Mouse (Mus musculus) MN1 (cell line): Measurements from ENCODE around the gene Rnf19b.
A peak's percentile ranks its signal among the peaks of the same experiment; 100 is the strongest.

Experiments
- DNase-seq: peaks from one replicate; pipeline ENCODE4 v3.0.0-alpha.2; 2016; ENCODE audit warnings: low spot score

Gene Rnf19b

DNA sequence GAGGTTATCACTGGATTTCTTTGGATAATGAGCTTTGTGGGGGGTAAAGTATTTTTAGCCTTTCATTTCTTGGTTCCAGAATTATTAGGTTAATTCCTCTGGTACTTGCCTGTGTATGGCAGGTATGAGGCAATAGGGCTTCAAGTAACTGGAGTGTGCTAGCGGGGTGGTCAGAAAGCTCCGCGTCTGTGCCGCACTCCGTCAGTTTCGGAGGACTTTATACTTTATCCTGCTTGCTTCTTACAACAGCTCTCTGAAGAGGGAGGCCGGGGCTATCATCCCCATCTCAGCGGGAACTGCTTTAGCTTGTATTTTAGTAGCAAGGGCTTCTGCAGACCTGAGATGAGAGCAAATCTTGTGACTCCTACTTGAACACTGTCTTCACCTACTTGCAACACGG lies 21.1 kb downstream of the Rnf19b start:
- no peak for DNase-seq

GRCm38 (mm10) chr4:129081041-129081440 lies 23.0 kb downstream of the Rnf19b start:
- no peak for DNase-seq

DNA sequence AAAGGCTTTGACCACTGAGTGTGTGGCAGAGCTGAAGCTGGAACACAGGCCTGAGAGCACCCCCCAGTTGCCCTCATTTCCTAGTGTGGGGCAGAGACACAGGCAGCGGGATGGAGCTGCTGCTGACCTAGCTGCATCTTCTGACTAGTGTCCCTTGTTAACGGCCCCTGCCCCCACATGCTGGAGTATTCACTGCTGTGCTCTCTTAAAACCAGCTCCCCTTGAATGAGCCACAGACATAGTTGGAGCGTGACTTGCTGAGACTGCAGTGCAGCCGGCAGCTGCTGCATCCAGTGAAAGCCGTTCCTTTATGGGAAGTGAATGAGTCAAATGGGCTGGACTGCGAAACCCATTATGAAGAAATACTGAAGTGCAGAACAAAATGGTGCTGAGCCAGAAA lies 23.4 kb downstream of the Rnf19b start:
- no peak for DNase-seq

- DNase-seq = no peak
Measured at GRCm38 (mm10) chr4:129081939-129082338, 23.9 kb downstream of the Rnf19b start.

DNA sequence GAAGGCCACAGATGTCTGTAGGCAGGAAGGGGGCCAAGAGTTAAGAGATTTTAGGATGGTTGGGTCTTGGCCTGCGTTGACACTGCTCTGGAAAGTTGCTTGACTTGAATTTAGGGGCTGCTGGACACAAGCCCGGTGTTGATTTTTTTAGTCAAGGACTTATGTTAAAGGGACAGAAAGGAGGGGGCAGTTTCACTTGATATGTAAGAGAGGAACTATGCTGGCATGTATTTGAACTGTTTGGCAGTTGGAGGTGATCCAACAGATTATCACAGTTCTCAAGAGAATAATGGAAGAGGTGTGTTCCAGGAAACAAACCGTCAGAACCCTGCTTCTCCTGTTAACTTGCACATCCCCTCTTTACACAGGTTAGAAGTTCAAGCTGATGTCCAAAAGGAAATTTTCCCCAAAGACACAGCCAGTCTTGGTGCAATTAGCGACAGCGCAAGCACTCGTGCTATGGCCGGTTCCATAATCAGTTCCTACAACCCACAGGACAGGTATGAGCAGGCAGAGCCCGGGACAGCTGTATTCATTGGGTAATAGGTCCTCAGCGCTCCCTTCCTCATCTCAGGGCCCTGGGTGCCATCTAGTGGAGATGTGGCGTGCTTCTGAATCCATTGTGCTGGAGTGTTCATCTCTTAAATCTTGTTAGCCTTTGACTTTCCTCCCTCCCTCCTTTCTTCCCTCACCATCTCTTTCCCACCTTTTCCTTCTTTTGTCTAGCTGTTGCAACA lies 24.5 kb downstream of the Rnf19b start:
- peak; percentile 87 for DNase-seq

- DNase-seq = no peak
Measured at GRCm38 (mm10) chr4:129084896-129085295, 26.8 kb downstream of the Rnf19b start.

DNA sequence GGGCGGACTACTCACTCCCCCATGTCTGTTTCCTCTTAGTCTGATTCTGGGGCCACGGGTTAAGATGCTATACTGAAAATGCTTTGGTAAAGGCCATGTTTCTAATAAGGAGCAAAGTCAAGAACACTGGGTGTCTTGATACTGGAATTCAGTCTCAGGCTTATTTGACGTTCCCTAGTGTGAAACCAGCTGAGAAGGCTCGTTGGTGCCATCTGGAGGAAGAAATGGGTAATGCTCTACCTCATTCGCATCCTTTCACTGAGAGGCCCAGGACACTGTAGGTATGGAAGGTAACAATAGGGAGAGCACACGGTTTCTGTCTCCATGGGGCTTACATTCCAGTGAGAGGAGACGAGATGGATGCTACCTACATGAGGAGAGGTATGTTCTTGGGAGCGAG lies 28.0 kb downstream of the Rnf19b start:
- DNase-seq = peak; percentile 87

GRCm38 (mm10) chr4:129087850-129088249 lies 29.8 kb downstream of the Rnf19b start:
- DNase-seq = no peak

DNA sequence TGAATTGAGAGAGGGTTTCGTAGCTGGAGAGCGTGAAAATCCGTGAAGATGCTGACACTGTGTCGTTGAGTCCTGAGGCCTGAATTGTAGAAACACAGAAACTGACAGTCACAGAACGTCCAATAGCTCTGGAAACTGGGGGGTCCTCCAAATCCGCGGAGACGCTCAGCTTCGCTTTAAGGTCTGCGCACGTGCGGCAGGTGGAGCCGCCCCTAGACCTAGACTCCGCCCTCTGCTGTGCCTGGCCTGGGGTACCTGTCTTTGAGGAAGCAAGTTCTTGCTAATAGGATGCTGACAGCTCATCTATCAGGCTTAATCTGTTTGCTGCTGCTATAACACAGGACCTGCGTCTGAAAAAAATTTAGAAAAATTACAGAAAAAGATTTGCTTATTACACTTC lies 37.2 kb downstream of the Rnf19b start:
- no peak for DNase-seq

DNA sequence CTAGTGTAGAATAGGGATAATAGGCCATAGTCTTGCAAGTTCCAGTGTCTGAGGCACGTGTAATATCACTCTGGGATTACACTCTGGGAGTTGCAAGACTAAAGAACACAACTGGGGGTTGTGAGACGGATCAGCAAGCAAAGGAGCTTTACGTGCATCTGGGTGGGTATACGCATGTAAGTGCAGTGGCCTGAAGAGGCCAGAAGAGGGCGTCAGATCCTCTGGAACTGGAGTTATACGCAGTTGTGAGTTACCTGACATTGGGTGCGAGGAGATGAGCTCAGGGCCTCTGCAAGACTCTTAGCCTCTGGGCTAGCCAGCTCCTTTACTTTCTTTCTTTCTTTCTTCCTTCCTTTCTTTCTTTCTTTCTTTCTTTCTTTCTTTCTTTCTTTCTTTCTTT lies 38.9 kb downstream of the Rnf19b start:
- no peak for DNase-seq

- DNase-seq = no peak
Measured at GRCm38 (mm10) chr4:129102133-129102829, 44.2 kb downstream of the Rnf19b start.

- DNase-seq = no peak
Measured at GRCm38 (mm10) chr4:129105356-129105755, 47.3 kb downstream of the Rnf19b start, which contains the start of gene Tmem54. Gene Tmem54 (plus strand): TSS chr4:129105548.

DNA sequence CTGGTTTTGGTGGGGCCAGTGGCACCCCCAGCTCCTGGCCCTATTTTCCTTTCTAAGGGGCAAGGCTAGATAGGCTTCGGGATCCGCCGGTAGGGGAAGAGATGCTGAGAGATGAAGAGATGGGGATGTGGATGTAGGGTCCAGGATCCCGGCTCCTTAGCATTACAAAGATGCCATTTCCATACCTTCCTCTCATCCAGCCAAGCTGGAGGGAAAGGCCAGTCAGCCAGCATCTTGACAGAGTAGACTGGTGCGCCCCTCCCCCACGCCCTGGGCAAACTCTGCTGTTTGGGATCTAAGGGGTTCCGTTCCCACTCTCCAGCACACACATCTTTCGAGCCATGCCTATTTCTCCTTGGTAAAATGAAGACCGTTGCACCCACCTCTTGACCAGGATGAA lies 48.0 kb downstream of the Rnf19b start:
- no peak for DNase-seq

DNA sequence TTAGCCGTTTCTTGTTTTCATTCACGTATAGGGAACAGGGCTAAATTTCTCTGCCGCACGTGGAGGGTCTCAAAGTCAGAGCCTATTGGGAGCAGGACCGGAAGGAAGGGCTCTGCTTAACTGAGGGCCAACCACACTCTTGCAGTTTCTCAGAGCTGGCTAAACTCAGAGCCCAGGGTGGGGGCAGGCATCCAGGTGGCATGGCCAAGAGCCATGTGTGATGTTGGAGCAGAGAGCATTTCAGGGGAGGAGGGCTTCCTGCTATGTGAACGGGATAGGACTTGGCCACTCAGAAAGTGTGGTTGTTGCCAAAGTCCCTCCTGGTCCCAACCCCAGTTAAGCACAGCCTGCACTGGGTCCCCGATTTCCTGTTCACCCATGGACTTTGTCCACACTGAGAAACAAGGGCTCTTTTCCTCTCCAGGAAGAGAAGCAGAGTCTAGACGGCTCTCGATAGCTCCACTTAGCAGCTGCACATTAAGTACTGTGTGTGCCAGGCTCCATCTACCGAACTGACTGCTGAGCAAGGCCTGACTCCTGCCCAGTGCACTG lies 49.4 kb downstream of the Rnf19b start:
- no peak for DNase-seq

DNA sequence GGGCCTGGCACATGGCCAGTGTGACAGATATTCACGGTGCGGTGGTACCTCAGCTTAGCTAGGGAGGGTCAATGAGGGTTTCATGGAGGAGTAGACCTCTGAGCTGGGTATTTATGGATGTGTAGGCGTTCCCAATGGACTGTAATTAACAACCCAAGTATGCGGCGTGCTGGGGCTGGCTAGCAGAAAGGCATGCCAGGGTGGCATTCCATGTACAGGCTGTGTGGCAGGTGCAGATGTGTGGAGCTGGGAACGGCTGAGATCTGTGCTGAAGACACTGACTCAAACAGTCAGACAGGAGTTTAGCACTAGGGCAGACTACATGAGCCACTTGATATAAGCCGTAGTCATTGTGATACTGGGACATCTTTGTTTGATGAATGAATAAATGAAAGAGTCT lies 50.6 kb downstream of the Rnf19b start:
- no peak for DNase-seq

- DNase-seq = no peak
Measured at GRCm38 (mm10) chr4:129110804-129111203, 52.7 kb downstream of the Rnf19b start.

DNA sequence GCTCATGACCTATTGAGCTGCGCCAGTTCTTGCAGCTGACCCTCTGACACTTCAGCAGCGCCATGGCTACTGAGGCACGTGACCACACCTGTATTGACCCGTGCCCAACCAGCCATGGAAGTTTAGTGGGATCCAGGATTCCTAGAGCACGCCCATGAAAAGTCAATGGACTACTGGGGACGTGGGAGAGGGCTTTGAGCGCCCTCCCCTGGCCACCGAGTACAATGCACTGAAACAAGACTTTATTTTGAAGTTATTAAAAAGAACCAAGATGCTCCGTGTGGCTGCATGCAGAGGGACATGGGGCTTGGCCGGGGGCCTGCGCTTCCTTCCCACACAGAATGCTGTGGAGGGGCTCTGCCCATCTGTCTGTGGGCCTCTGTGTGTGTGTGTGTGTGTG lies 53.3 kb downstream of the Rnf19b start:
- DNase-seq = peak; percentile 31

DNA sequence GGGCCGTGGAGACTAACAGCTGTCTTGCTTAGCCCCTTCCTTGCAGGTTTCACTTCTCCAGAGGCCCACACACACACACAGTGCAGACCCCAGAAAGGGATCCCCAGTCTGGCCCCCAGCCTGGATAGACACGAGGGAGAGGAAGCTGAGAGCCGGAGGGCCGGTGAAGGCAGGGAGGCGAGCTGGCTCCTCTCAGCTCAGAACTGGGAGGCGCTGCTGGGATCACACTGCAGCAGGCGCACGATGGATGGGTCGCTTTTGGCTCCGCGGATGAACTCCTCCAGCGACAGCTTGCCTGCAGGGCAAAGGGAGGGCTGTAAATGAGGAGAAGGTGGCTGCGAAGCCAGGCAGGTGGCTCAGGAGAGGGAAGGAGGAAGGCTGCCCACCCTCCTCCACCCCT lies 54.2 kb downstream of the Rnf19b start:
- no peak for DNase-seq

GRCm38 (mm10) chr4:129113083-129113988 lies 55.3 kb downstream of the Rnf19b start:
- DNase-seq = peak; percentile 76

DNA sequence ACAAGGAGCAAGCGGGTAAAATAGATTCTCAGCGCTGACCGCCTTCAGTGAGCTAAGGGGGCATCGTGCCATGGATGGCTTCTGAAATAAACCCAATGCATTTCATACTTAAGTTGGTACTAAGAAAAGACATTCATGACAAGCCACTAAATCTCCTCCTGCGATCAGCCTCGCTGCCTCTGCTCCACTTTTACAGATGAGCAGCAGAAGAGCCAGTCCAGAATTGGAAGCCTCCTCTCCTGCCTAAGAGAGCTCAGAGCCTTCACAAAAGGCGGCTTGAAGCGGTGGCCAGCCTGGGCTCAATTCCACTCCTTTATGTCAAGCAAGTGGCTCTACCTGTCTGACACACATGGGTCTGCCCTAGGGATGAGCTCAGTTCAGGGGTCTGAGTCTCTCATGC lies 58.6 kb downstream of the Rnf19b start:
- DNase-seq = no peak

DNA sequence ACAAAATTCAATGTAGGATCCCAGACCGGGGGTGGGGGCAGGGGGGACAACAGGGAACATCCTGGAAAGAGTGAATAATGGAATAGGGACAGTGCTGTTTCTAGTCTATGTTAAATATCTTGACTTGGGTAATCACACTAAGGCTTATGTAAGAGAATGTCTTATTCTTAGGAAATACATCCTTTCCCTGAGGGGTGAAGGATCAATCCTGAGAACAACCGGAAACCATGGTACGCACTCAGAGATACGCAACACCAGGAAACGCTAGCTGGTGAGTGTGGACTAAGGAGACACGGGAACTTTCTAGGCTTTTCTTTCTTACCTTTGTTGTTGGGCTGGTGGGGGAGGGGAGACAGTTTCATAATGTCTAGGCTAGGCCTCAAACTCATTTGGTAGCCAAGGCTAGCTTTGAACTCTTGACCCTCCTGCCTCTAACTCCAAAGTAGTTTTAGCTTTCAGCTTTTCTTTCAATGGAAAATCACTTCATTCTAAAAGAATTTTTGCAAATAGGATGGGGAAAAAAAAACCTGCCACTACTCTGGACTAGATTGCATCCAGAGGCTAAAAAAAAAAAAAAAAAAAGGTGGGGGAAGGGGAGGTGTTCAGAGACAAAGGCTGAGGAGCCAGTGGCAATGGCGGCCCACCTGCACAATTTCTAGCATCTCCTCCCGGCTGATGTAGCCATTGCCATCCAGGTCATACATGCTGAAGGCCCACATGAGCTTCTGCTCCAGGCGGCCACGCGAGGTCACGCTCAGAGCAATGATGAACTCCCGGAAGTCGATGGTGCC lies 59.8 kb downstream of the Rnf19b start:
- no peak for DNase-seq

DNA sequence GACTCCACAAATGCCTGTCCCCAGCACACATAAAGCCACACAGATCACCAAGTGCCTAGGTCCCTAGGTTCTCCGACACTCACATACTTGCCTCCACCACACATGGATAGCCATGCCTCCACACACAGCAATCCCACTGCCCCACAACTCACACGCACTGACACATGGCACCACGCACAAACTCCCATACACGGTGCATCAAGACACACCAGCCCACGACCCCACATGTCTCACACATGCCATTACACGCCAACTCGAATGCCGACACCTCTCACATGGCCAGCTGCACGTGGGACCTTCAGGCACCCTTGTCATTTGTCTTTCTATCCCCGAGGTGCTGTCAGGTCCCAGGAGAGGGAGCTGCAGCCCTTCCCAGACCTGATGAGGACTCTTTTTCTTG lies 61.6 kb downstream of the Rnf19b start:
- DNase-seq = no peak
